Mouse (Mus musculus) forelimb bud, embryonic 11.5 days (tissue): ENCODE results near the gene Pgc.

ENCODE experiments used
- DNase-seq: peaks from one replicate; pipeline ENCODE4 v3.0.0-alpha.2; 2012; ENCODE audit warnings: low read depth, low spot score

Pgc gene

DNA sequence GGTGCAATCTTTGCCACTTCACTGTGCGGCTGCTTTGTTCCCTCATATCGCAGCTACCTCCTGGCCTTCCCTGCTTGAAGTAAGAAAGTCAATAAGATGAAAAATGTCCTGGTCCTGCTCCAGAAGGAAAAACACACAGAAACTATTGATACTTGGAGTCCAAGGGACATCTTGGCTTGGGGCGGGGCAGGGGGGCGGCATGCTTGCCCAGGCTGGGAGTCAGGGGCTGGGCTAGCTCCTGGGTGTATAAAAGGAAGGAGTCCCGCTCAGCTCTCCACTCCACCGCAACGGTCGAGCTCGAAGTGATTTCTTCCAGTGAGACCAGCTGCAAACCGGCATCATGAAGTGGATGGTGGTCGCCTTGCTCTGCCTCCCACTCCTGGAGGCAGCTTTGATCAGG is at the start of gene Pgc:
Gene Pgc (plus strand): TSS at position 277 of the 400 bp plus-strand sequence.
- DNase-seq, result no peak

DNA sequence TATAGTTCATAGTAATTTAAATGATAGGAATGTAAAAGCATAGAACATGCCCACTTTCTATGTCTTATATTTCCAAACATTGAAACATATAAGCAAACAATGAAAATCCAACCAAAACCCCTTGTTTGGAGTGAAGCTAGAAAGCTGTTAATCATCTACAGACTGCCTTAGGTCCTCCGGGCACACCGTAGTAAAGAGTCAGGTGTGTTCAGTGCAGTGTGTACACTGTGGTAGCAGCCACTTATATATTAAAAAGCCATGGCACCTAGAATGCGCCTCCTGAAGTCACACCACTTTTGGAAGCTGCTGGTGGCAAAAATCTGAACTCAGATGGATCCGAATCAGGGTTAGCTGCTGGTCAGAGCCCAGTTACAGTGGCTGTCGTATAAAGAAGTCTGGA is 48.4 kb upstream of the Pgc start:
- DNase-seq, result no peak

DNA sequence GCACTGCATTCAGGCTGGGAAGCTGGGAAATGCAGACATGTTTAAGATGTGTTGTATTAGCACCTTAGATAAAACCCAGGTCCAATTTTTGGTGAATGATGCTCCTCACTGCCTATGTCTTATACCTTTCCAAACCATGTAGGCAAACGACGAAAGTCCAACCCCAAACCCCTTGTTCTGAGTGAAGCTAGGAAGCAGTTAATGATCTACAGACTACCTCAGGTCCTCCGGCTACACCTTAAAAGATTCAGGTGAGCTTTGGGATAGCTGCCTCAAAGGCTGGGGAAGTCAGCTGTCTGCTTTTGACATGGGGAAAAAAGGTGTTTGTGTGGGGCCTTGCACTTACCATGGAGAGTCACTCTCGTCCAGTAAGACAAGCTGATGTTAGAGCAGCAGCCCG is 47.9 kb upstream of the Pgc start:
- no peak for DNase-seq

DNA sequence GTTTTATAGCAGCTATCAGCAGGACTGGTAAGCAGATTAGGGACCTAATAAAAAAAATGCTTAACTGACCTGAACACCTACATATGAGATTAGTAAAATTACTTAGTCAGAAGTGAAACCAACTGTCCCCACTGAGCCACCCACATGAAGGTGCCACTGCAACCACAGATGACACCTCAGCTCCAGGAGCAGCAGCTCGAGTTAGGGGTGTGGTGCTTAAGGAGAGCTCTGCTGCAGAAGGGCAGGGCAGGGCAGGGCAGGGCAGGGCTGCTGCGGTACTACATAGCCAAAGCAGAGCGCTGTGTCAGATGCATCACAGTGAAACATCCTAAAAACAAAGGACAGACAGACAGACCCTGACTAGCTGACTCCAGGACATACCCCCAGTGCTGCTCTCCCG is 43.8 kb upstream of the Pgc start:
- no peak for DNase-seq

DNA sequence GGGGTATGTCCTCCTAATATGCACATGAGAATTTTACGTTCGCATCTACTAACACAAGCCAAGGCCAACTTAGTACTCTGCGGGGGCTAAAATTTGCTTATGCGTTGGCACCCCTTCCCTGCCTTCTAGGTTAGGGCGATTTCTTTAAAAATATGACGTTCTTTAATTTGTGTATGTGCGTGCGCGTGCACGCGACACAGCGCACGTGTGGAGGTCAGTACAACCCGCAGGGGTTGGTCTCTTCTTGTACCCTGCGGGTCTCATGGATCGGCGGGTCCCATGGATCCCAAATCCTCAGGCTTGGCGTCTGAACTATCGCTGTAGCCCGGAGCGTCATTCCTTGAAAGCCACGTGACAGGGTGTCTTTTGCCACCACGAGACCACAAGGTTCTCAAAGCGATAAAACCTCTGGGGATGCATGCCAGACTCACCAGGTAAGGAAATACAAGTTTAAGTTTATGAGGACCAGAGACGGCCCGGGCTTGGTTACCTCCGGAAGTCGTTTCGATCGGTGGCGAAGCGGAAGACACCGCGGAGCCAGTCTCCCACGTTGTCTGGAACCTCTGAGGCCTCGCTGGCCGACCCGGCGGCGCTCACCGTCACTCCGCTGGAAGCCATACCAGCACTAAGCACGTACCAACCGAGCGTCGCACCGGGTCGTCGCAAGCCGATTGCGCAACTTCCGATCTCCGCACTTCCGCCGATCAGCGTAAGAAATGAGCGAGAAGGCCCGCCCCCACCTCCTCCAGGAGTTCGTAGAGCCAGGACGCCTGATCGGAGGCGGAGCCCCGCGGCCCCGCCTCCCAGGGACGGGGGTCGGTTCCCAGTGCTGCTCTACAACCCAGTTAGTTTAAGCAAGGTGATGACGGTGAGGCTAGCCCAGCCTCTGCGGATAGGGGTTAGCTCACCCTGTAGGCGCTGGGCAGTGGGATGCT is 39.0 kb upstream of the Pgc start:
- peak; percentile 94 for DNase-seq

DNA sequence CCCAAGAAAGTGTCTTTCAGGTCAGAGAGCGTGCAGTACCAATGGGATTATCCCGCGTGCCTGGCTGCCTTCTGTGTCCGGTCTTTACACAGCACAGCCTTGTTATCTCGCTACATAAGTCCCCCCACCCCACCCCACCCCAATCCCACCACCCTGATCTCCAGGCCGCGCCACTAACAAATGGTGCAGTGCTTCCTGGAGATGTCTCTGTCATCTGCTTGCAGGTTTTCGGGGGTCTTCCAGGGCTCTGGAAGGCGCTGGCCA is 38.4 kb upstream of the Pgc start, which contains the start of gene Tomm6:
Gene Tomm6 (minus strand): TSS at position 43 of the 264 bp plus-strand sequence.
- no peak for DNase-seq

DNA sequence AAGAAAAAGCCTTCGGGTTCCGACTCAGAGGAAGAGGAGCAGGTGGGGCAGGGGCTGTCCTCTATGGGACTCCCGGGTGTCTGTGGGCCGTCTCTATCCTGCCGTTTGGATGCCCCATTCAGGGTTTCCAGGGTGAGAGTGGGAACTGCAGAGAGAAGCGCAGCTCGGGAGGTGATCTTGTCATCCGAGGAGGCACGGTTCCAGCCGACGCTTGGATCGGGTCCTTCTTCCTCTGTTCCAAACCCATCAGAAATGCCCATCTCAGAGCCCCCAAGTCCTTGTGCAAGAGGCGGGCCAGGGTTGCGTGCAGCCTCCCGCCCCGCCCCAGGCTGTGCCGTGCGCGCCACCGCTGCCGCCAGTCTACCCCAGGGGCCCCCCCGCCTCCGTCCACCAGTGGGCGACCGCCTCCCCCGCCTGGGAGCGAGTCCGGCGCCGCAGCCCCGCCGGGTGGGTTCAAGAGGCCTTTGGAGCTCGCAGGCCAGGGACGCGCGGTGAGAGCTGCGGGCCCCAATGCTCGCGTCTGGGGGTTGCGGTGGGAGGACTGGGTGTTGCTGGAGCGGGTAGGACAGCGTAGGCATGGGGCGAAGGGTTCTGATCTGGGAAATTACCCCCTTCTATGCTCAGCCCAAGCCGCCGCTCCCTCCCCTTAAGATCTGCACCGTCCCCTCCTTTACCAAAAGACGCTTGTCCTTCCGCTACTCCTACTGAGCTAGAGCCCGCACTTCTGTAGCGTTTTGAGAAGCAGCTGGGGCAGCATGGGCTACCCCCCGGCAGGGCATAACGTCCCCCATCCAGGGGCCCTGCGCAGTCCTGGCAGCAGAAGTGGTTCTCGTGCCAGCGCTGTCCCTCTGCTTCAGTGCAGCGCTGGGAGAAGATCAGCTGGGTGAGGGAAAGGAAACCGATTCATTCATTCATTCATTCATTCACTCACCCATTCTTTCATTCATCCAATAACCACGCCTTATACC is 37.8 kb upstream of the Pgc start, which contains the start of gene Frs3:
Gene Frs3 (plus strand): TSS at position 423 of the 968 bp plus-strand sequence.
- DNase-seq, result peak; percentile 46

DNA sequence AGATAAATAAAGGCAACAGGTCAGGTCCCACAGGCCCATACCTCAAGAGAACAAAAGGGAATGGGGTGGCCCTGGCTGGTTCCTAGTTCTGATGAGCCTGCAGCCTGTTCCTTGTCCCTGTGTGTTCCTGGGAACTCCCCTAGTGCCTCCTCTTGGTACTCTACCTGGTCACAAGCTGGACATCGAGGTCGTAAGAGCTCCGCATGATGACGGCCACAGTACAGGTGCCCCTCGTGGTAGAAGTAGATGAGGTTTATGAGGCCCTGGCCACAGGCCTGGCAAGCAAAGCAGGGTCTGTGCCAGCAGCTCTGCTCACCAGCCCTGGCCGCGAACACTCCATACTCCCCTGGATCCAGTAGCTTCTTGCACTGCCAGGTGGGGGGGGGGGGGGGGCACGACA is 36.7 kb upstream of the Pgc start:
- no peak for DNase-seq

DNA sequence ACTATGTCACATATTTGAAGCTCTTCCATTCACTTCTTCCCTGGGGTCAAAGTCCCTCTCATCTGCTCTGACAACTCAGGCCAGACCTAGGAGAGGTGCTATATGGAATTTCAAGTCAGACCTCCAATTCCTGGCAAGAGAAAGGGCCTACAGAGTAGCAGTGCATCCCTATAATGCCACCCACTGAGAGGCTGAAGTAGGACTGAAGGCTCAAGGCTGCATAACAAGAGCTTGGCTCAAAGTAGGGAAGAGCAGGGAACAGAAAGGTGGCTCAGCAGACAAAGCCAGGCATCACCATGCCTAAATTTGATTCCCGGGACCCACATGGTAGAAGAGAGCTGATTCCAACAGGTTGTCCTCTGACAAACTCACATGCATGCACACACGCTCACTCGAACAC is 35.0 kb upstream of the Pgc start:
- DNase-seq, result no peak

DNA sequence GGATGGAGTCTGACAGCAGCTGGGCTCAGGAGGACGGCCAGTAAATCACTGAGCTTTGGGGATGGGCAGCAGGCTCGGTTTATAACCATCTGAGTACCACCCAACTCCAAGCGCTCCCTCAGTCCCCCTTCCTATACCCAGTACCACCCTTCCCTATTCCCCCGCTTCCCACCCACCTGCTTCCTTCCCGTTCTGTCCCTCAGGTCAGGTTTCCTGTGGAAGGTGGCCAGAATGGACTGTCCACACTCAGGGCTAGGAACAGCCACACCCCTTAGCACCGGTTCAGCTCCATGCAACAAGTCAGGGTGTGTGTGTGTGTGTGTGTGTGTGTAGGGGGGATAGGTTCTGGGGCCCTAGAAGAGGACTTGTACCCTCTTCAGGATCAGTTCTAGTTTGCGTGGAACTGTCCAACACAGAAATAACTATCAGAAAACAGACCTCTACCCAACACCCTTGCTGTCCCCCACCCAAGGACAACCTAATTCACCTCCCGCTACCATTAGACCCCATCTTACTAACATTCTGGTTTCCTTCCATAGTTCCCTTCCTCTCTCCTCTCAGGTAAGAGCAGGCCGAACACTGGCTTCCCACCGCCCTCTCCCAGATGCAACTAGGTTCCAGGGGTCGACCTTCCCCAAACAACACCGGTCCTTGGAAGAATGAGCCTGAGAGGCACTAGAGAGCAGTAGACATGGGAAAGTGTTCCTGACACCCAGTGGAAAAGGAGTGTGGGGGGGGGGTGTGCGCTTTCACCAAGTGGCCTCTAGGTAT is 32.8 kb upstream of the Pgc start:
- no peak for DNase-seq

DNA sequence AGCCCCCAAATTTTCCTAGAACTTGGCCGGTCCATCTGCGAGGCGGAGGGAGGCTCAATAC is 32.4 kb upstream of the Pgc start, which contains the start of gene Gm21981:
Gene Gm21981 (minus strand): TSS at position 14 of the 61 bp plus-strand sequence.
- DNase-seq, result no peak

DNA sequence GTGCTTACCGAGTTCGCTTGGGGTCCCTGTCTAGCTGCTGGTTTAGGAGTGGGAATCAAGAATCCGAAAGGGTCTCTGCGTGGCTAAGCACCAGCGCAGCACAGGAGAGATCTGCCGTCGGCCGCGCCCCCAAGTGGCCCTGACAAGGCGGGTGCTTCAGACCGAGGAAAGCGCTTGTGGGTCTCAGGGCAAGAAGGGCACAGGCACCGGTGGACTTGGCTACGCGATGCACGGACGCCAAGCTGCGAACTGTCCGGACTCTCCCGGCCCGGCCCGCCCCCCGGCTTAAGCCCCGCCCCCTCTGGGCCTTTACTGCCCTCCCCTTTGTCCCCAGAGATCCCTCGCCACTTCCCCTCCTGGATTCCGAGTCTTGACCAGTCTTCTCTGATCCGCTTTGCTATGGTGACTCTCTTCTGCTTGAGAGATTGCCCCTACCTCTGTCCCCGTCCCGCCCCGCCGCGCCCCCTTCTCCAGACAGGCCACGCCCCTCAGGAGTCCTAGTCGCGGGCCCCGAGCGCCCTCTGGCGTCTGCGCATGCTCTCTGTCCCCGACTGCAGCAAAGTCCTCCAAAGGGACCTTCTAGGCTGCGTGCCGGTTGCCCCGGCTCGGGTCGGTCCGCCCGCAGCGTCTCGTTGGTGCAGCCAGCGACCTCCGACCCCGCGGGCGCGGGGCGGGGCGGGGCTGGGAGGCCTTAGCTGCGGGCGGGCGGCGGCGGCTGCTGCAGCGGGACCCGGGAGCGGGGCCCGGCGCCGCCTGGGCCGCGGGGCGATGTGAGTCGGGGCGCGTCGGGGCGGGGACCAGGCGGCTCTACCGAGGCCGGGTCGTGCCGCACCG is 31.9 kb upstream of the Pgc start, which contains the start of gene Prickle4:
Gene Prickle4 (minus strand): TSS at position 234 of the 834 bp plus-strand sequence.
- peak; percentile 94 for DNase-seq

DNA sequence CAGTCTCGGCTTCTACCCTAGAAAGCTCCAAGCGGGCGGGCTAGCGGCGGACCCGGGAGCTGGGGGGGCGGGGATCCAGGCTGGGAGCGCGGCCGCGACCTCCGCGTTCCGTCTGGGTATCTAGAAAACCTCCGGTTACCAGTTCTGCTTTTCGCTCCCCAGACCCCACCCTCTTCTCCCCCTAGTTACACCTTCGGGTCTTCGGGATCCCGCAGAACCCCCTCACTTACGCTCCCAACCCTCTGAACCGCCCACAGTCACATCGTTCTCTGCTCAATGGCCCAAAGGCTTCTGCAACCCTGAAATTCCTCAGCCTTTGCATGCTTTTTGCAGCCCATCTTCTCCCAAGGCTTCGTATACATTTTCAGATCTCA is 31.3 kb upstream of the Pgc start:
- no peak for DNase-seq

DNA sequence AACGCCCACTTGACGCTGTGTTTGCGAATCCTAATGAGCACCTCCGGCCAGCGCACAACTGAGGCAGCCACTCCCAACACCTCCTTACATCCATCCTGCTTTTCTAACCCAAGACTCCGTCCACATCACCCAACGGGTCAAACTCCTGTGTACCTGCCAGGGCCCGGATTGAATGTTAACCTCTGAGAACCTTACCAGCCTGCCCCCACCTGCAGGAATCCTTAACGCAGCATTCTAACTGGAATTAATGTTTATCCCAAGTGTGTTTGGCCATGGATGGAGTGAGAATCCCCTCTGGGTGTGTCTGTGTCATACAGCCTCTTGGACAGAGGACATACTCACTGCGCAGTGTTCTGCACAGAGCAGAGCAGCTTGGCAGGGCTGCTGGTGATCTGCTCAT is 28.5 kb upstream of the Pgc start:
- DNase-seq, result no peak

DNA sequence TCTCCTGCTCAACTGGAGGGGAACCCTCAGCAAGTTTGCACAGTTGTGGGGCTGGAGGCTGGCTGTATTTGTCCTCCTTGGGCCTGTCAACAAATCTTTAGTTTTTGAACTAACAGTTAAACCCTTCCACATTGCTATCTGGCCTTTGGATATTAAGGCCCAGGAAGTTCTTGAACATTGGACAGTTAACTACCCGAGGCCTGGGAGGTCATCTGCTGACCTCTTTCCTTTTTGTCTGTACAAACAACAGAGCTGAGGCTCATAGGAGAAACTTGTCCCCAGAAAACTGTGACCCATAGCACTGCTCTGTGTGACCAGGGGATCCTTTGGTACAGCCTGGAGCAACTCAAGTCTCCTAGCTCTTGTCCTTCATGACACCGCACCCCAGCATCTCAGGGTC is 27.6 kb upstream of the Pgc start:
- no peak for DNase-seq

DNA sequence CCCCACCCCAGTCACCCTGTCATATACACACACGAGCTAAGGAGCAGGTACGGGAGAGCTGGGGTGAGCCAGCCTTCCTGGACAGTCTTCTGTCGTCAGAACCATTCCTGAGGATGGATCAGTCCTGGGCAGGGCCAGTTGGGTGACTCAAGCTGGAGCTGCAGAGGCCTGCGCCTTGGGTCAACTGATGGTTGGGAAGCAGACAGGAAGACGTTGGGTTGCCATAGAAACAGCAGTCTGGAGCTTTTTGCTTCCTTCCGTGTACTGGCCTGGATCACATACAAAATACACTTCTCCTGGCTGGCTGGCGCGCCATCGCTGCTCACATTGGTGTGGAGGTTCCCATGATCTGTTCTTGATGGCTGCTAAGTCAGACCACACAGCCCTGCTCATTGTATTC is 24.8 kb upstream of the Pgc start:
- DNase-seq, result no peak

DNA sequence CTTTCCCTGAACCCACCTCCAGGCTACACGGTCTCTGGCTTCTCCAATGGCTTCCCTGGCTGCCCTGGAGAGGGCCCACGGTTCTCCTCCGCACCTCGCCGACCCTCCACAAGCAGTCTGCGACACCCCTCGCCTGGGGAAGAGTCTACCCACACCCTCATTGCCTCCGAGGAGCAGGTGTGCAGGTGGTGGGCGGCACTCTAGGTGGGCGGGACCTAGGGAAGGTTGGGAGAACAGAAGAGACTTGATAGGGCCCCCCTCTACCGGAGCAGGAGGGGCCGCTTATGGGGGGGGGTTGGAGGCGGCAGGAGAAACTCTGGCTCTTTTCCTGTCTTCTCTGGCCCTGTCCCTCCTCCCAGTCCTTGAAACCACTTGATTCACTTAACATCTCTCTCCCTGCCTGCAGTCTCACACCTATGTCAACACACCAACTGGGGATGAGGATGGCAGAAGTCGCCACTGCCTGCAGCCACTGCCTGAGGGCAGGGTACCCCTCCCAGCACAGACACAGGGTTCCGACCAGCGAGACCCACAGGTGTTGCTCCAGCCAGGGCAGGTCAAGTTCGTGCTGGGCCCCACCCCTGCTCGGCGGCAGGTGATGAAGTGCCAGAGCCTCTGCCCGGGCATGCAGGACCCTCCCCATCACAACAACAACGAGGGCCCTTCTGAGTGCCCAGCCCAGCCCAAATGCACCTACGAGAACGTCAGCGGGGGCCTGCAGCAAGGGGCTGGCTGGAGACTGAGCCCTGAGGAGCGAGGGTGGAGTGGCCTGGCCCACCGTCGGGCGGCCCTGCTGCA is 23.9 kb upstream of the Pgc start:
- no peak for DNase-seq

DNA sequence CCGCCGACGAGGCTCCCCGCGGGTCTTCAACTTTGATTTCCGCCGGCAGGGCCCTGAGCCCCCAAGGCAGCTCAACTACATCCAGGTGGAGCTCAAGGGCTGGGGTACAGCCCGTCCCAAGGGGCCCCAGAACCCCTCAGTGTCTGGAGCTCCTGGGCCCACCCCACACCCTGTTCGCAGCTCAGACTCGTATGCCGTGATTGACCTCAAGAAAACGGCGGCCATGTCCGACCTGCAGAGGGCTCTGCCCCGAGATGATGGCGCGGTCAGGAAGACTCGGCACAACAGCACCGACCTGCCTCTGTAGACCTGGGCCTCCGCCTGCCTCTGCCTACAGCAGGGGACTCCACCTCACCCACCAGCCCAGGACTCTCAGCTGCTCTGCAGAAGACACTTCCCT is 23.1 kb upstream of the Pgc start:
- DNase-seq, result no peak

DNA sequence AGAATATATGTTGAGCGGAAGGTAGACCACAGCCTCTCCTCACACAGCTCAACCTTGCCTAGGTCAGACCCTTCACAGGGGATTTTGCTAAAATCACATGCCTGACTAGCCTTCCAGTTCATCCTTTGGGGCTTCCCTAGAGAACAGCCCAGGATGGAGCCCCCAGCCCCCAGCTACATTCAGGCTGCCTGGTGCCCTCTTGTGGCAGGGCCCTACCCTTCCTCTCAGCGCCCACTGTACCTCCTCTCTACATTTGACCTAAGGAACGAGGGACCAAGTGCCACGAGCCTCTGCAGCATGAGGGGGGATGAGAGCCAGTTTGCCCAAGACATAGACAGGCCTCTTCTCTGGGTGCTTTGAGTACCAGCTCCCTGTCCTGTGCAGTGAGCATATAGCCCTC is 21.9 kb upstream of the Pgc start:
- no peak for DNase-seq

DNA sequence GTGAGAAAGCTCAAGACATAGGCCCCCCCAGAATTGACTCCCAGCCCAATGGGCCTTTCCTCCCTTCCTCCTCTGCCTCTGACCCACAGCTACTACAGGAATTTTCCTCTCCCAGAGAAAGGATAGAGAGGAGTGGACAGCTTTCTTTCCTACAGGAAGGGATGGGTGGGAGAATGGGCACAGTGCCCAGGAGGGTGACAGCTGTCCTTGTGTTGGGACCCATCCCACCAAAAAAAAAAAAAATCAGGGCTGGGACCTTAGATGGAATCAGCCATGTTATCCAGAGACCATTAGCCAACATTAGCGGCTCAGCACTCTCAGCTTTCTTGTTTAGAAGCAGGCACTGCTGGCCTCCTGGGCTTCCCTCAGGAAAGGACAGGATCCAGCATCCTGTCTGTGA is 20.4 kb upstream of the Pgc start:
- no peak for DNase-seq

DNA sequence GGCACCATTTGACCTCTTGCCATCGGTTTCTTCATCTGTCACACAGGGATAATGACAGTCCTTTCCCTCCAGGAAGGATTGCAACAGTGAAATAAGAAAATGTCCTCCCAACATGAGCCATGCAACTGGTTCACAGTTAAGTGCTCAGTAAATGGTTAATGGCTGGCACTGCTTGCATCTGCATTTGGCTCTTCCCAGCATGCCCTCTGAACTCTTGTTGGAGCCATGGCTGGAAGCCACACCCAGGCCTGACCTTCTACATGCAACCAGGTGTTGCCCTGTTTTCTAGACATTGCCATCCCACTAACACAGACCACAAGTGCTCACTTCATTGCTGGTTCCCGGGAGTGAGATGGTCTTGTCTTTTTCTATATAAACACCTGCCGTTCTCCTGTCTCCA is 18.7 kb upstream of the Pgc start:
- DNase-seq, result no peak
